Mouse (Mus musculus) thymus, adult 2 months (tissue): Measurements from ENCODE around the gene Ccl2. TPM values are rescaled to one million over a fixed set of nuclear protein-coding genes. Genes with fewer than 3 reads are reported as not detected.

Experiments used
- DNase-seq: peaks from one replicate; pipeline ENCODE4 v3.0.0; 2021
- H3K27ac ChIP-seq: fragments of 200-500 bp; 2 replicates; pipeline ENCODE4 v1.5.1; 2012; ENCODE audit warnings: low read length, control low read depth; ENCODE audit not compliant: control insufficient read depth, insufficient read depth
- H3K27me3 ChIP-seq: fragments of 200-500 bp; 2 replicates; pipeline ENCODE4 v1.6.1; 2012; ENCODE audit warnings: mild to moderate bottlenecking, low read length, moderate library complexity, mixed read lengths; ENCODE audit not compliant: control insufficient read depth, insufficient read depth
- H3K36me3 ChIP-seq: fragments of 200-500 bp; 2 replicates; pipeline ENCODE4 v1.6.1; 2012; ENCODE audit warnings: mild to moderate bottlenecking, low read length, moderate library complexity; ENCODE audit not compliant: control insufficient read depth, insufficient read depth
- H3K4me1 ChIP-seq: fragments of 200-500 bp; replicated peaks from 2 replicates; pipeline ENCODE4 v1.6.1; 2012; ENCODE audit warnings: low read length; ENCODE audit not compliant: control insufficient read depth, insufficient read depth
- H3K4me3 ChIP-seq: fragments of 200-500 bp; 2 replicates; pipeline ENCODE4 v1.5.1; 2012; ENCODE audit warnings: mild to moderate bottlenecking, low read length, control low read depth, moderate library complexity; ENCODE audit not compliant: control insufficient read depth, insufficient read depth
- CTCF ChIP-seq: fragments of 200-500 bp; IDR thresholded peaks from 2 replicates; pipeline ENCODE4 v1.5.1; 2012; ENCODE audit warnings: mild to moderate bottlenecking, control low read depth, low read length, moderate library complexity, borderline replicate concordance; ENCODE audit not compliant: control insufficient read depth, poor library complexity, insufficient read depth; ENCODE audit errors: extremely low read depth
- POLR2A ChIP-seq: fragments of 200-500 bp; IDR thresholded peaks from 2 replicates; pipeline ENCODE4 v1.6.1; 2012; ENCODE audit warnings: mild to moderate bottlenecking, low read length, control low read depth, moderate library complexity; ENCODE audit not compliant: control insufficient read depth, poor library complexity, insufficient read depth; ENCODE audit errors: extremely low read depth
- WGBS: fragments of 180-500 bp; shearing (Covaris S2); methylation state at CpG from one replicate; pipeline ENCODE4 v1.1.7; 2018; 5-methylcytosine and 5-hydroxymethylcytosine counted together
- polyA plus RNA-seq: library from polyadenylated mRNA; depleted of rRNA; stranded (reverse); fragments of >200 nt; gene quantifications from 2 replicates; pipeline ENCODE4 v1.2.3, GENCODE M21; 2012

Gene Ccl2
- polyA plus RNA-seq, 1 experiment: 3.7 TPM

DNA sequence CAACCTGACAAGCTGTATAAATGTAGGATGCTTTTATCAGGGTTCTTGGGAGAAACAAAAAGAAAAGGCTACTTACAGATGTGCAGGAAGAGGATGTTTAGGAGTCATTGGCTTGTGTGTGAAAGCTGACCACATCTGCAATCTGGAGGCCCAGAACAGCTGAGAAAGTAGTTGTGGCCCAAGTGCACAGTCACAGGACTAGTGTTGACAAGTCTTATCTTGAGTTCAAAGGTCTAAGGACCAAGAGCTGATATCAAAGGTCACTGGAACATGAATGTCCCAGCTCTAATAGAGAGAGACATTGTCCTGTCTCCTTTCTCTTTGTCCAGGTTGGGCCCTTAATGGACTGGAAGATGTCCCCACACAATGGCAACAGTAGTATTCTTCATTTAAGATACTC lies 15.6 kb upstream of the Ccl2 start:
- no peak for TF ChIP-seq POLR2A
- no peak for TF ChIP-seq CTCF
- Histone ChIP-seq H3K36me3 (no peaks in the 10 kb centered on the region), H3K27ac (no peak overlapping the region), H3K4me3 (no peak overlapping the region), H3K4me1 (no peaks in the 10 kb centered on the region), H3K27me3 (no peaks in the 10 kb centered on the region)
- DNase-seq: no peak

- no peaks in the 10 kb centered on the region for H3K27me3 ChIP-seq
- no peak overlapping the region for H3K4me3 ChIP-seq
- H3K4me1 ChIP-seq: no peaks in the 10 kb centered on the region
- 5% methylated on average over 3 of the region's 3 CpGs for WGBS
- H3K36me3 ChIP-seq: no peaks in the 10 kb centered on the region
- TF ChIP-seq CTCF: no peak
- no peak for TF ChIP-seq POLR2A
- DNase-seq: no peak
- H3K27ac ChIP-seq: no peak overlapping the region
Measured at GRCm38 (mm10) chr11:82021406-82021805, 14.0 kb upstream of the Ccl2 start.

DNA sequence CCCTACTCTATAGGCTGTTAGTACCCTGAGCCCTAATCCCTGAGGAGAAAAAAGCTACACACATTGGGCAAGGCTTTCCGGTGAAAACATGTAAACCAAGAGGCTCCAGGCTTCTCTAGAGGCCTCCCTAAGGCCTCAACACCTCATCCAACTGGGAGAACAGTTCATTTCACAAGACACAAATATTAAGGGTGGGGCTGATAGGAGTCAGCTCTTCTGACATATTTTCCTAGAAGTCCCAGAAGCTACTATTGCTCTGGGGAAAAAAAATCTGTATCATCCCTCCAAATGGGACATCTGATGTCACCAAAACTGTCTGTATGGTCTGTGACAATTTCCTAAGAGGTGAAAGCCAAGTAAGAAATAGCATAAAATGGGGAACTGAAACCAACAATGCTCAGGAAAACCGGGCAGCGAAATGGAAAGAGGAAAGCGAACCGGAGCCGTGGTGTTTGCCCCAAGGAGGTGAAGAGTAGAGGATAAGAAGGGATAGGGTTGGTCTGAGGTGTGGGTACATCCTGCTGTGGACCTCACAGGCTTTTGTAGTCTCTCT lies 12.8 kb upstream of the Ccl2 start:
- WGBS: 28% methylated on average over 6 of the region's 6 CpGs
- H3K4me3 ChIP-seq: no peak overlapping the region
- no peaks in the 10 kb centered on the region for H3K36me3 ChIP-seq
- no peak overlapping the region for H3K27ac ChIP-seq
- TF ChIP-seq CTCF (no peak), POLR2A (no peak)
- no peaks in the 10 kb centered on the region for H3K4me1 ChIP-seq
- DNase-seq: no peak
- no peaks in the 10 kb centered on the region for H3K27me3 ChIP-seq

DNA sequence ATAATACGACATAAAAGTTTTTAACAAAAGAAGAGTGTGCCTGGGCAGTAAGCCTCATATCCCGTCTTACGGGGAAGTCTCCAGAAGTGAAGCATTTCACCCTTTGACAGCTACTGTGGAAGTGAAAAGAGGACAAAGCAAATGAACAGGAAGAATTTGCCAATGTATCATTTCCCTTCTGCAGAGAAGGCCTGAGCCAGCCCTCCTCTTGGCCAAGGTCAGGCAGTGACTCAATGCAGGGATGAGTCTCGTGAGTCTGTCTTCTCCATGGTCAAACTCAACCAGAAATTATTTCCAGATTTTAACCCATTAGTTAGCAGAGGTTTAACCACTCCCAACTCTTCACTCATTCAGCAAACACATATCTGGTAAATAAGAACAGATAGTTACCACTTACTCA lies 11.6 kb upstream of the Ccl2 start:
- no peaks in the 10 kb centered on the region for H3K4me1 ChIP-seq
- no peak for TF ChIP-seq POLR2A
- no peak for TF ChIP-seq CTCF
- no peak for DNase-seq
- H3K27ac ChIP-seq: no peak overlapping the region
- H3K4me3 ChIP-seq: no peak overlapping the region
- H3K27me3 ChIP-seq: no peaks in the 10 kb centered on the region
- no peaks in the 10 kb centered on the region for H3K36me3 ChIP-seq
- WGBS: 86% methylated on average over 4 of the region's 4 CpGs

DNA sequence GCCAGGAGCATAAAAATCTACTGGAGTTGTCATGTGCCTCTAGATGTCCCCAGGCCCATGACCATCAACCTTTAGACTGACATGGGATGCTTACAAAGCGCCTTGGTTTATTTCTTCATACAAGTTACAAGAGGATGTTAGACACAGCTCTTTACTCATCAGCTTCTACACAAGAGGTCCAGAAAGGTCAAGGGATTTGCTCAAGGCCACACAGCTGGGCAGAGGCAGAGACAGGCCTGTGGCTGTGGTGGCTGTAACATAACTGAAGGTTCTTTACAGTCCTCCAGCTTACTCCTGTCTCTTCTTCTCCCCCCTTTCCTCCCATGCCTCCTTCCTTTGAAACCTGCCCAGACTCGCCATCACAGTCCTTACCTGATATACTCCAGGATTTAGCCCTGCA lies 5.2 kb upstream of the Ccl2 start:
- Histone ChIP-seq H3K36me3 (no peaks in the 10 kb centered on the region), H3K4me3 (no peak overlapping the region), H3K4me1 (no peaks in the 10 kb centered on the region), H3K27ac (no peak overlapping the region), H3K27me3 (no peaks in the 10 kb centered on the region)
- 73% methylated on average over 2 of the region's 2 CpGs for WGBS
- TF ChIP-seq POLR2A: no peak
- no peak for TF ChIP-seq CTCF
- DNase-seq: no peak

- Histone ChIP-seq H3K4me3 (no peak overlapping the region), H3K36me3 (no peaks in the 10 kb centered on the region), H3K4me1 (no peaks in the 10 kb centered on the region), H3K27ac (no peak overlapping the region), H3K27me3 (no peaks in the 10 kb centered on the region)
- TF ChIP-seq CTCF (no peak), POLR2A (no peak)
- no peak for DNase-seq
Measured at GRCm38 (mm10) chr11:82032136-82032535, 3.2 kb upstream of the Ccl2 start.
